Mouse (Mus musculus) v-Abl transformed pro-B cells (cell line): ENCODE measurements at regions not wholly inside any gene's neighbourhood (a gene's known extent, or its start where the extent isn't known, plus 50 kb on each side); places are given as distances from the start of the nearest gene placed in this dataset.

ENCODE experiments used
- in situ Hi-C, 2 experiments: fragments of 400-800 bp; cut with MboI; formaldehyde crosslinking; loops; one replicate each; pipeline ENCODE4 v1.15.1; 2025; ENCODE audit not compliant: unreplicated experiment in 2 of 2

DNA sequence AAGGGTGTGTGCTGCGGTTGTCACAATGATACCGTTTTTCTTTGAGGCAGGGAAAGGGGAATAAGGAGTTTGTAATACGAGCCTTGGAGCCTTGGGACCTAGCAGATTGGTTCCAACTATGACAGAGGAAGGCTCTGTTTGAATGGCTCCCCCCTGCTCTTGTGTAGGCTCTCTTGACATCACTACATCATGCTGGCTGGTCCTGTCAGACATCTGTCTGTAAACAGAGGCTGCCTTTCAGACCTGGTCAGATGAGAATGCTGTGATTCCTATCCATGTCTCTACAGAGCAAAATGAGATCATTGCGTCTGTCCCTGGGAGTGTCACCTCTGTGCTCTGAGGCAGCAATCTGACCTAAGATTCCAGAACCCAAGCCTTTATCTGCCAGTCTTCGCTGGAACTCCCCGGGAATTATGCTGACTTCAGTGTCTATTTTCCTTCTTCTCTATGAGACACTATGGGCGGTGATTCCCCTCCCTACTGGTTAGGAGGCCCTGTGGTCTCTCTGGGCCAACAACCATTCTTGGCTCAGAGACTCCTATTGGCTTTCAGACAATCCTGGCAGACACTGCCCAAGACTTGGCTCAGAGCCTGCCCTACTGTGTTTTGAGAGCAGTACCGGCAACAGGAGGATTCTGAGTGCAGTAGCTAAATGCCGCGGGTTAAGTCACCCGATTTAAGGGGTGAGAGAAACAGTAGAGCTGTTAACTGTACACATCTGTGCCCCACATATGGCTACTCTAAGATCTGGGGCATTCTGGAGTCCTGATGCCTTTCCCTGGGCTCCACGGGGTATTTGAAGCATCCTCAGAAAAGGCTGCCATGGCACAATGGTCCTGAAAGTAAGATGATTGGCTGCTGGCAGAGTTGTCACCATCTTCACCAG lies 94.8 kb upstream of the Nckap5 start:
- in situ Hi-C loops, result loop anchor here (10.0 to 25.0 kb wide), 2 partner anchors 1338 to 1541 kb away; no protein-coding TSS in a partner anchor

DNA sequence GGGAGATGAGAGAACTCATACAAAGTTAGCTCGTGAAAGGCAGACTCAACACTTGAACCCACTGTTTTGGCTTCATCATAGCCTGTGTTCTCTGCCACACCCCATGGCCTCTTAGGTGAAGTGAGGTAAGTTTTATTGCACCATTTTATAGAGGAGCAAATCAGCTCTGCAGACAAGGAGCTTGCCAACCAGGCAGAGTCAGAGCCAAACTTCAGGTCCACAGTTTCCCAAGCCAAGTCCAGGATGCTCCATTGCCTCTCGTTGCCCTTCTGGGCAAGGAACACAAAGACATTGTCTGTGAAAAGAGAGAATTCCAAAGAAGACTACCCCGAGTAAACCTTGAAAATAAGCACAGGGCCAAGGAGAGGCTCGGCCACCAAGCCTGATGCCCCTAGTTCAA lies 93.4 kb upstream of the Nckap5 start:
- in situ Hi-C loops, result loop anchor here in 1 of 2 experiments (10.0 kb wide), 1 partner anchor 1539 kb away; no protein-coding TSS in a partner anchor

DNA sequence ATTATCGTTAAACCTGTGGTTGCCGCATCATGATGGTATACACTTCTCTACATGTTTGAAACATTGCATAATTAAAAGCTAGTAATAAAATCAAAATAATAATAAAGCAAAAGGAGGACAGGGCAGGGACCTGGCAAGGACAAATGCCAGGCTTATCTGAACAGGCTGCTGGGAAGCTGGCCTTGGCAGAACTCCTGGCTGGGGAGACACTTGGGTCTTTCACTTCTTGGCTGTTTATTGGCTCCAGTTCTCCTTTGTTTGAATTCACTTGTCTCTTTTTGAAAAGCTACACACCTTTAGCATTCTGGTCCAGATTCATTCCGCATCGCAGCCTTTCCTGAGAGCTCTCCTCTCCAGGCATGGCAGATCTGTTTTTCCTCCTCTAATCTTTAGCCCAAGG lies 91.6 kb upstream of the Nckap5 start:
- in situ Hi-C loops, result loop anchor here in 1 of 2 experiments (10.0 kb wide), 1 partner anchor 1537 kb away; no protein-coding TSS in a partner anchor

DNA sequence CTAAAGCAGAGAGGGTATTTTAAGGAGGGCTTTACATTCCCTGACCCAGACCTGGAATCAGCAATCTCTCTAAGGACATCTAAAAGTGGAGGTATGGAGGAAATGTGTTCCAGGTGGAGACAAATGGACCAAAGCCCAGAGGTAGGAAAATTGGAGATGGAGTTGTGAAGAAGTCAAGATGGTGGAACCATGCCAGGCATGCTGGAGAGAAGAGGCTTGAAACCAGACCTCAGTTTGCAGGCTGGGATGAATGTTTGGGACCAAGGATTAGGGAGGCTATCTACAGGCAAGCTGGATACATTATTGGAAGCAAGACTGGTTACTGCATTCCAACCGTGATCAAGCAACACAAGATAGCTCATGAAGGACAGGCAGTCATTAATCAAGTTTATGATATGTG lies 88.3 kb upstream of the Nckap5 start:
- in situ Hi-C loops, result no loop called here

DNA sequence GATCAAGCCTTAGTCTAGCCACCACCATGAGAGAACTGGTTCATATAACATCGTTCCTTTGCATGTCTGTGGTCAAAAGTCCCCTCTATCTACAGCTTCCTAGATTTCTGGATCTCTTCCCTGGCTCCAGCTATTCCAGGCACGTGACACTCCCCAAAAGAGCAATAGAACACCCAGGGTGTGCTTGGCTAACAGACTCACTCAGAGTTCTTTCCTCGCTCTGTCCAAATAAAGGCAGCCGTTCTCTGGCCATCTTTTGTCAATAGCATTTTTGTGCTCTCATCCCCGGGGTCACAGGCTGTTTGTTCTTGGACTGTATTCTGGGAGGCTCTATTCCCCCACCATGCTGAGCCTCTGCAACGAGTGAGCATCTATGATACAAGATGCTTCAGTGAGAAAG lies 87.3 kb upstream of the Nckap5 start:
- in situ Hi-C loops, result no loop called here

DNA sequence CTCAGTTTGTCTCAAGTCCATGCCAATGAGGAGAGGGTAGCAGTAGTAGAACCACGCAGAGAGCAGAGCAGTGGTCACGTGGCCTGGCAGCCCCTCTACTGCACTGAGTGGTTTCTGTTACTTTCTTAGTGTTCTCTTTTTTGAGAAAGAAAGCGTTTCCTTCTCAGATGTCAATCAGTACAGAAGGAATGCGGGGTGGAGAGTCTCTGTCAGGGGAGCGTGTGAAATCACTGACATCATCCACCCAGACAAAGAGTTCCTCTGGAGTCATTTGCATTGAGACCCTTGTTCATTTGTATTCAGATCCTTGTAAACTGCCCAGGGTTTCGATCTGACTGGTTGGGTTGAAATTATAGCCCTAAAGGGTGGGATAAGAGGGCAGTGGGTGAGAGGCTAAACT lies 85.8 kb upstream of the Nckap5 start:
- in situ Hi-C loops, result no loop called here

DNA sequence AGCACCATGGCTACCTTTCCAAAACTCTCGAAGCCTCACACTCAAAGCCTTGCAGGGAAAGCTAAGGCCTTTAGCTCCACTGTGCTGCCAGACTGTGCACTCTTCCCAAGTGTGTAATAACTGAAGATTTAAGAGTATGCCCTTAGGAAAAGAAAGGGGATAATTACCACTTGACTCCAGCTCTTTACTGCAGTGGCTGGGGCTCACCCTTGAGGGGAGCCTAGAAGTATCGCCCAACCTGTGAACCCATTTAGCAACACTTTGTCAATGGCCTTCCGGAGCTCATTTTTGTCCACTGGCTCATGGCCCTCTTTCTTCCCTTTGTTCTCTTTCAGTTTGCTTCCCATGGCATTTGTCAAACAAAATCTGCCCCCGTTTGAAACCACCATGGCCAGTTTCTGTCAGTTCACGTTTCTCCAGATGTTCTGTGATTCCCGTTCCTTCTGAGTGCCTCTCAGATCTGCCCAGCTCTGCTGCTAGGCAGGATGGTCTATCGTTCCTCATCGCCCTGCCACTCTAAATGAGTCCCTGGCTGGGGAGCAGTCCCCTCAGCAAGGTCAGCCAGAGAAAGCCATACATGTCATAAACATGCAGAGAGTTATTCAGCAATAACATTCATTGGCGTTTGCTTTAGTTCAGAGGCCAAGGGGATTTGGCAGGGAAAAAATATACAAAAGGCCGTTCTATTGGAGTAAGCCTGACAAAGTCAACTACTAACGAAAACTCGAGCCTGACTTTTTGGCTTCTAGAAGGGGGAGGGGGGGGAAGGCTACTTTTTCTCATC lies 80.9 kb upstream of the Nckap5 start:
- in situ Hi-C loops, result no loop called here

DNA sequence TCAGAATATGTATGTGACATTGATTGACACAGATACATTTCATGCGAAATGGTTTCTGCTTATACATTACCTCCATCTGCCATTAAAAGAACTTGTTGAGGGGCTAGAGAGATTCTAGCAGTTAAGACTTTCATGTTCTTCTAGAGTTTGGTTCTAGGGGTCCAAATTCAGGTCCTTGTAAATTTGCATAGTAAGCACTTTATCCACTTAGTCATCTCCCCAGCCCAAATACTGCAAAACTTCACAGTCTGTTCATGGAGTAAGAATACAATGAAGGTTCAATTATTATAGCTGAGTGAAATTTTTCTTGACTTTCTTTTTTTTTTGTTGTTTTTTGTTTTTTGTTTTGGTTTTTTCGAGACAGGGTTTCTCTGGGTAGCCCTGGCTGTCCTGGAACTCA lies 76.8 kb upstream of the Nckap5 start:
- in situ Hi-C loops, result no loop called here

DNA sequence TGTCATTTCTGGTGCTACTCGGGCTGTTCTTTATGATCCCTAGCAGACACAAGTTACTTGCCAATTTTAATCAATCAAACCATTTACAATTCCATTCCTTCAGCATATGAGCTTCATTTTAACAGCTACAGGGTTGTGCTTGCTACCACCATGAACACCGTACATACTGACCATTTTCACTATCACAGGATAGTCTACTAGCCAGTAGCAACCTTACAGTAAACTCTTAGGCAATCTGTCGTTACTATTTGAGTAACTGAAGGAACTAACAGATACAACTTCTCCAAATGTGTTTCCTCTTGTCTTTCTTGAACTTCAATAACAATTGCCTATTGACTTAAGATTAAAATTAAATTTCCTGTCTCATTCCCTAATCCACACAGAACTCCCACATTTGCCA lies 67.9 kb upstream of the Nckap5 start:
- in situ Hi-C loops, result no loop called here

DNA sequence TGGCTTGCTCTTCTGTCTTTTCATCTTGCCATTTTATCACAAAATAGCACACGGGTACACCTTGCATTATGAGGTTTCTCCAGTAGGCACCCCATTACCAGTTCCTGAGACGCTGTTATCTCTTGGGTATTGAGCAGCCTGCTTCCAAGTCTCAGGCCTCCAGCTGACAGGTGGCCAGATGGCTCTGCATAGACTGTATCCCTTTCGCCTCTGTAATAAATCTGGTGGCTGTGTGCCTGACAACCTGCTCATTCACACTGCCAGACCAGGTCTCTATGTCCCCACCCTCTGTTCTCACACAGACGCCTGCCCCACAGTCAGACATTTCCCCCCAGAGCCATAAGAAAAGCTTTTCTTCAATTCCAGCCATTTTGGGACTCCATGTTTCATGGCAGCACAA lies 66.3 kb upstream of the Nckap5 start:
- in situ Hi-C loops, result no loop called here

DNA sequence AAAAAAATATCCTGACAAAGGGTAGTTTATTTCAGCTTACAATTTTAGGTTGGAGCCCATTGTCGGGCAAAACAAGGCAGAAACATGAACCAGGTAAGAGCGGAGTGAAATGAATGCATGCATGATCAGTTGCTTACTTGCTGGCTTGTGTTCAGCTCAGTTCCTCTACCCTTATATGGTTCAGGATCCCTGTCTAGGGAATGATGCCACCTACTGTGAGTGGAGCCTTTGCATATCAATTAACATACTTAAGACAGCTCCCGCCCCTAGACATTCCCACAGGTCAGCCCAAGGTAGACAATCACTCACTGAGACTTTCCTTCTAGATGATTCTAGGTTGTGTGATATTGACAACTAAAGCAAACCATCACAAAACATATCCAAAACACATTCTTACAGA lies 50.2 kb upstream of the Nckap5 start:
- in situ Hi-C loops, result no loop called here
